Mouse (Mus musculus) CH12.LX (cell line): ENCODE results near the gene Clcc1.

ENCODE experiments used
- CHD1 ChIP-seq: IDR thresholded peaks from 2 replicates; pipeline ENCODE4 v1.6.1; 2012; ENCODE audit warnings: low read depth, low read length, improper control_type of control experiment, inconsistent platforms
- CTCF ChIP-seq, 2 experiments: IDR thresholded peaks in 1 of 2; conservative IDR thresholded peaks in 1 of 2; 2 replicates each; pipeline ENCODE4 v1.5.1; 2011 to 2012; ENCODE audit warnings: low read depth in 2 of 2, low read length in 2 of 2, improper control_type of control experiment in 1 of 2, inconsistent platforms in 1 of 2, mild to moderate bottlenecking in 1 of 2, moderate library complexity in 1 of 2
- JUND ChIP-seq: conservative IDR thresholded peaks from 2 replicates; pipeline ENCODE4 v1.6.1; 2011; ENCODE audit warnings: low read depth, low read length, improper control_type of control experiment
- MAFK ChIP-seq: IDR thresholded peaks from 2 replicates; pipeline ENCODE4 v1.6.1; 2011; ENCODE audit warnings: low read length, improper control_type of control experiment; ENCODE audit not compliant: insufficient replicate concordance
- MAX ChIP-seq: IDR thresholded peaks from 2 replicates; pipeline ENCODE4 v1.6.1; 2011; ENCODE audit warnings: low read length, improper control_type of control experiment
- POLR2A ChIP-seq: IDR thresholded peaks from 2 replicates; pipeline ENCODE4 v1.6.1; 2011; ENCODE audit warnings: low read depth, mild to moderate bottlenecking, improper control_type of control experiment, low read length
- RCOR1 ChIP-seq: conservative IDR thresholded peaks from 2 replicates; pipeline ENCODE4 v1.6.1; 2012; ENCODE audit warnings: low read depth, mild to moderate bottlenecking, inconsistent platforms, low read length, improper control_type of control experiment
- SIN3A ChIP-seq: IDR thresholded peaks from 2 replicates; pipeline ENCODE4 v1.6.1; 2012; ENCODE audit warnings: low read length, improper control_type of control experiment, inconsistent platforms
- TBP ChIP-seq: conservative IDR thresholded peaks from 2 replicates; pipeline ENCODE4 v1.6.1; 2011; ENCODE audit warnings: low read depth, low read length, improper control_type of control experiment
- UBTF ChIP-seq: IDR thresholded peaks from 2 replicates; pipeline ENCODE4 v1.6.1; 2012; ENCODE audit warnings: low read depth, mild to moderate bottlenecking, inconsistent platforms, low read length, improper control_type of control experiment, moderate library complexity
- ZNF384 ChIP-seq: IDR thresholded peaks from 2 replicates; pipeline ENCODE4 v1.6.1; 2012; ENCODE audit warnings: low read depth, low read length, improper control_type of control experiment, inconsistent platforms

GRCm38 (mm10) chr3:108644856-108645255 lies 8.9 kb upstream of the Clcc1 start:
- TF ChIP-seq POLR2A (no peak), CHD1 (no peak), SIN3A (no peak), UBTF (no peak), RCOR1 (no peak), TBP (no peak), MAX (no peak), MAFK (no peak), CTCF (conservative IDR thresholded peaks at IDR 0.05 in 1 of 2, IDR thresholded peaks at IDR 0.05 in 1 of 2; ENCODE audit: low read depth in 2 of 2, low read length in 2 of 2) (no peak), ZNF384 (no peak), JUND (no peak)
